Mouse (Mus musculus) adrenal gland, postnatal 14 days (tissue): ENCODE results near the gene Exoc2. TPM values are rescaled to one million over a fixed set of nuclear protein-coding genes. Genes with fewer than 3 reads are reported as not detected.

Experiments
- DNase-seq: peaks from one replicate; pipeline ENCODE4 v3.0.0; 2021; ENCODE audit warnings: mixed read lengths
- total RNA-seq: library from RNA; stranded (reverse); gene quantifications from 2 replicates; pipeline ENCODE4 v1.2.3, GENCODE M21; 2021

Exoc2 gene
- total RNA-seq, 1 experiment from 2014 or later, result 25.3 TPM

DNA sequence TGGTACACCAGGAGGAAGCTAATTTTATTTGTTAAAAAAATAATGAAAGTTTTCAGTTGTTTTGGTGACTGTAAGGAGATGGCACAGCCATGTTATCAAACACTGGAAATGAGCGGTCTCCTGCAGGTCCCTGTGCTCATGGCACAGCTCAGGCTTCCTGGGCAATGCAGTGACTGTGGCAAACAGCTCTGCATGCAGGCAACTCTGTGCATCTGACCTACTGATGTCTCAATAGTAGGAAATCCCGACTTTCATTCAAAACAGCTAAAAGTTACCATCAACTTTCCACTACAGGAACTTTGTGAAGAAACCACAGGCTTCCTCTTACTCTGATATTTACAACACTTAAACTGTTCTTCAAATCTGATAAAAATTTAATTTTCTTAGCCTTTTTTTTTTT lies 154.0 kb downstream of the Exoc2 start:
- no peak for DNase-seq

- DNase-seq, result no peak
These were observed 156.5 kb downstream of the Exoc2 start for GRCm38 (mm10) chr13:30817436-30817835.

- peak; percentile 33 for DNase-seq
These were observed 159.6 kb downstream of the Exoc2 start for GRCm38 (mm10) chr13:30814256-30814655.

GRCm38 (mm10) chr13:30813464-30813863 lies 160.4 kb downstream of the Exoc2 start:
- no peak for DNase-seq

DNA sequence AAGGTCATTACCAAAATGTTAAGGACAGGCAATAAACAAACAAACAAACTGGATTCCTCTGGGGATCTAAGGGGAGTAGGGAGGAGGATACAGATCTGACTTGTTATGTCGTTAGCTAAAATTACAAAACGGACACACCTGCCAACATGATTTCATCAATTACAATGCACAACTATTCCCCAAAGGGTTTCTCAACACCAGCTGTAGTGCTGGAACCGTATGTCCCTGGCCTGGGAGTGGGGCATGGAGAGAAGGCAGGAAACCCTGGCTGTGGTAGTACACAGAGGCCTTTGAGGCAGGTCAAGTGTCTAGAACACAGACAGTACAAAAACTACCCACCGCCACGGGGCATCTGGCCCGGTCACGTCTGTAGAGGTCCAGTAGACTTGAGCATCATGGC lies 164.7 kb downstream of the Exoc2 start:
- DNase-seq, result peak; percentile 53

DNA sequence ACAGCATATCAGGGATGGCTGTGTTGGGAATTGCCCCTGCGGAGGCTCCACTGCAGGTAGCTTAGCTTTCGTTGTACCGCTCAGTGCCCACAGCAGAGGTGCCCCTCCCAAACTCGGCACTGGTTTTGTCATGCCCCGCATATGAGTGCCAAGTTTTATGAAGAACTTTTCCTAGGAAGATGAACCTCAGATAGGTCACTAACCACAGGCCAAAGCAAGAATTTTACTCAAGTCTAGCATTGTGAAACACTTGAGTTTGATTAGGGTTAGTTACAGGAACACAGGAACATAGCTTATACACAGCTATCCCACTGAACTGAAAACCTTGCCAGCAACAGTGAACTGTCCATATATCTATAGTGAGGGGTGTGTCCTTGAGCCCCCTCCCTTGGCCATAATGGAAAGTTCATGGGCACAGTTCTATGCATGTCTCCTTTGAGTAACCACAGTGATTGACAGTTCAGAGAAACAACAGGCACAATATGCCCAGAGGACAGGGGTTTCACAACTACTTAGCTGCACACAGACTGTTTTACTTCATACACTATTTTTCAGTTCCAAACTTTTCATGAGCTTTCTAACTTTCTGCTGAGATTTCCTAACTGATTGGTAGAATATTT lies 171.4 kb downstream of the Exoc2 start:
- DNase-seq, result no peak

- DNase-seq, result no peak
These were observed 172.0 kb downstream of the Exoc2 start for GRCm38 (mm10) chr13:30801886-30802285.

GRCm38 (mm10) chr13:30795960-30796359 lies 177.9 kb downstream of the Exoc2 start:
- no peak for DNase-seq

DNA sequence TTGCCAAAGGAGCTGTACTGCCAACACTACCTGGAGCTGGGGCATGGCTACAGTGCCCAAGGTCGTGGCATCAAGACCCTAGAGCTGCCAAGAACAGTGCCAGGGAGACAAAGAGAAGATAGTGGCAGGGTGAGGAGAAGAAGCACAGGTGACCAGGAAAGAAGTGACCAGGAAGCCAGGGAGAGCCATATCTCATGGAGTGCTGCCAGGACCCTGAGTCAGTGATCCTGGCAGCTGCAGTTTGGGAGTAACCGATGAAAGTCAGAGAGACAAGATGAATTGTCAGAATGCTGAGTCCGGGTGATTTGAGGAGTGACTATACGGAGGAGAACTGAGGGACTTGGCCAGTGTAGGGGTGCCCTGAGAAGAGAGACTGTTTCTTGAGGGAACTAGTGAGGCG lies 180.3 kb downstream of the Exoc2 start:
- peak; percentile 65 for DNase-seq

- DNase-seq, result no peak
These were observed 180.7 kb downstream of the Exoc2 start for GRCm38 (mm10) chr13:30793196-30793595.

- no peak for DNase-seq
These were observed 181.2 kb downstream of the Exoc2 start for GRCm38 (mm10) chr13:30792741-30793140.

GRCm38 (mm10) chr13:30792308-30792707 lies 181.6 kb downstream of the Exoc2 start:
- DNase-seq, result no peak

GRCm38 (mm10) chr13:30790016-30790415 lies 183.9 kb downstream of the Exoc2 start:
- no peak for DNase-seq

DNA sequence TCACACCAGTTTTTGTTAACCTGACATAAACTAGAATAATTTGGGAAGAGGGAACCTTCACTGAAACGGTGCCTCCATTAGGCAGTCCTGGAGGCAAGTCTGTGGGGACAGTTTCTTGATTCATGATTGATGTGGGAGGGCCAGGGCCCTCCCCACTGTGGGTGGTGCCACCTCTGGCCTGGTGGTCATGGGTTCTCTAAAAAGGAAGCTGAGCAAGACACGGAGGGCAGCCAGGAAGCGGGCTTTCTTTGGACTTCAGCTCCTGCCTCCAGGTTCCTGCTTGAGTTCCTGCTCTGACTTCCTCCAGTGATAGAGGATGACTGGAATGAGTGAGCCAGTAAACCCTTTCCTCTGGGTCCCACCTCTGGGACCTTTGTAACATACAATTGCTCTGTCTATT lies 185.5 kb downstream of the Exoc2 start:
- no peak for DNase-seq

DNA sequence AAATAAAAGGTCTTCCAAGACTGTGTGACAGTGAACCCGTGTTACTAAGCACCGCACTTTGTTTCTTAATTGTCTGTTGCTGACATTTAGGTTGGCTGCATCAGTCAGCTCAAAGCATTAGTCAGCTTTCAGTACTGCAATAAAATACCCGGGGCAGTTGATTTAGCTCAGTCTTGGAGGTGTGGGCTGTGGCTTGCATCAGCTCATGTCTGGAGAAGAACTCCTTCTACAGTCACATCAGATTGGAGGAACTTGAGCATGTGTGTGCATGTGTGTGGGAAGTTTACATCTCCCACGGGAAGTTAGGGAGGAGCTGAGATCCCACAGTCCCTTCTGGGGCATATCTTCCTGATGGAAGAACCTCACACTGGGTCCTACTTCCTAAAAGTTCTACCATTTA lies 185.9 kb downstream of the Exoc2 start:
- DNase-seq, result no peak

DNA sequence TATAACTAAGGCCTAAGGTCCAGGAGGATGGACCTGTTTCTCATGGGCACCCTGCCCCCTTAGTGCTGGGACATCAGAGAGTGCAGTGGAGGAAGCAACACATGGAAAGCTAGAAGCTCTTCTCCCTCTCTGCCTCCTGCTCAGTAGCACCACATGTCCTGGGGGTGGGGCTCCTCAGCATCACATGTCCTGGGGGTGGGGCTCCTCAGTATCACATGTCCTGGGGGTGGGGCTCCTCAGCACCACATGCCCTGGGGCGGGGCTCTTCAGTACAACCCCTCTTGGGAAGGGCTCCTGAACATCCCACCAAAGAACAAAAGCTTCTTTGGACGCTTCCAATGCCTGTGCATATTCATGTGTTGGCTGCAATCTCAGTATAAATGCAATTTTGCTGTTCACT lies 186.3 kb downstream of the Exoc2 start:
- DNase-seq, result no peak

DNA sequence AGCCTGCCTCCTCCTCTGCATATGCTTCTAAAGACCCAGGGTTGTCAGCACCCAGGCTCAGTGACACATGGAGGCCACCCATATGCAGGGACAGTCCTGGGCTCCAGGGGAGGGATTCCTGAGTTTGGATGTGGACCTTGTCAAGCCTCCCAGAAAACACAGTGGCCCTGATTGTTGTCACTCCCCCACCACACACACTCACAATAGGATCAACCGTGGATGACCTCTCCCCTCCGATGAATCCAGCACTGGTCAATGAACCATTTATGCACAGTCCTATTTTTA lies 186.9 kb downstream of the Exoc2 start:
- DNase-seq, result no peak

DNA sequence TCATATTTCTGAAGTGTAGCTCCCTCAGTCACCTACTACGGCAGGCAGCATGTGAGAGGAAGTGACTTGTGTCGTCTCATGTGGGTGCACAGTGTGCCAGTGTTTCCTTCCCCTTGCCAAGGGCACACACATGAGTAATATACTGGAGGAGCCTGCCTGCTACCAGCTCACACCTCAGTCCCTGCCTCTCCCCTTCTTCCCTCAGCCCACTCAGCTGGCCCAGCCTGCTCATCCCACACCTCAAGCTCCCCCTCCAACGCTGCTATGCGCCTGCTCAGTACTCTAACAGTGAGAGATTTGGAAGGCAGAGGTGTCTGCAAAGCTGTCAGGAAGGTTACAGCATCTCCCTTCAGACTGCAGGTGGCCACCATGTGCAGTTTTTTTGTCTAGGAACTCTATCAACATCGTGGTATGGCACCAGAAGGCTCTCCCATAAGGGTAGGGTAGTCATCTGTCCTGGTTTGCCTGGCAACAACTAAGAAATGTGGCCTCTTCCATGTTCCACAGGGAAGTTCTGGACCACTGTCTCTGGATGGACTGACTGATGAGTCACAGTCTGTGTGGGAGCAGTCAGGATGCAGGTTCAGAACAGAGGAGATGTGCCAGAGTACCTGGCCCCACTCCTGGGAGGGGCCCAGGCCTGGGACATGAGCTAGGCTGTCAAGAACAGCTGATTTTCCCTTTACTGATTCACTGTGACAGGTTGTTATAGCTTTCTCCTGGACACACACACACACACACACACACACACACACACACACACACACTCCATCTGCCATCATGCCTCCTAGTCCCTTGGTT lies 187.5 kb downstream of the Exoc2 start:
- DNase-seq, result no peak

- no peak for DNase-seq
These were observed 188.4 kb downstream of the Exoc2 start for GRCm38 (mm10) chr13:30785423-30786040.

DNA sequence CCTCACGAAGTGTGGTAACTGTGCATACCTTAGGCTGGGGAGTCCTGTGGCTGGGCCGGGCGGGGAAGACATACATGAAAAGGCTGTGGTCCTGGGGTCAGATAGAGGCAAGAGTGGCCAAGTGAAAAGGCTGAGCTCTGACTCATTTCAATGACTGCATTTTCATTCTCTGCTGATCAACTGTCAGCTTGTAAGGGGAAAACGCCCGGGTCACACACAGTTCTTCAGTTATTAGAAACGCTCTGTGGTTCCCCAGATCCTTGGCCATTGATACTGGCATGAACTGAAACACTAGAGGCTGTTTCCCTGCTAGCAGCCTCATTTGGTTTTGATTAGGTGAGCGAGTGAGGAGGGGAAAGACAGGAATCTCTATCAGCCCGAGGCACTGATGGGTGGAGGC lies 191.5 kb downstream of the Exoc2 start:
- no peak for DNase-seq

GRCm38 (mm10) chr13:30781905-30782304 lies 192.0 kb downstream of the Exoc2 start:
- DNase-seq, result no peak

- DNase-seq, result no peak
These were observed 196.2 kb downstream of the Exoc2 start for GRCm38 (mm10) chr13:30777678-30778179.

- DNase-seq, result no peak
These were observed 197.9 kb downstream of the Exoc2 start for GRCm38 (mm10) chr13:30776021-30776420.
